Mouse (Mus musculus) kidney, adult 2 months (tissue): Measurements from ENCODE around the gene Fam228a. TPM values are rescaled to one million over a fixed set of nuclear protein-coding genes. Genes with fewer than 3 reads are reported as not detected.
A peak's percentile ranks its signal among the peaks of the same experiment; 100 is the strongest.

Experiments
- DNase-seq: peaks from one replicate; pipeline ENCODE4 v3.0.0; 2021
- H3K27ac ChIP-seq: fragments of 200-500 bp; 2 replicates; pipeline ENCODE4 v1.5.1; 2012; ENCODE audit warnings: low read depth, low read length, control low read depth, inconsistent platforms; ENCODE audit not compliant: insufficient read depth
- H3K27me3 ChIP-seq: fragments of 200-500 bp; replicated peaks from 2 replicates; pipeline ENCODE4 v1.6.1; 2012; ENCODE audit warnings: mild to moderate bottlenecking, moderate library complexity, low read length, inconsistent platforms; ENCODE audit not compliant: control insufficient read depth, insufficient read depth
- H3K36me3 ChIP-seq: fragments of 200-500 bp; 2 replicates; pipeline ENCODE4 v1.6.1; 2012; ENCODE audit warnings: mild to moderate bottlenecking, moderate library complexity, low read length, inconsistent platforms; ENCODE audit not compliant: control insufficient read depth, insufficient read depth
- H3K4me1 ChIP-seq: fragments of 200-500 bp; 2 replicates; pipeline ENCODE4 v1.6.1; 2011; ENCODE audit warnings: low read length; ENCODE audit not compliant: control insufficient read depth, insufficient read depth
- H3K4me3 ChIP-seq: fragments of 200-500 bp; 2 replicates; pipeline ENCODE4 v1.5.1; 2011; ENCODE audit warnings: mild to moderate bottlenecking, low read depth, low read length, control low read depth; ENCODE audit not compliant: insufficient read depth
- CTCF ChIP-seq: fragments of 200-500 bp; conservative IDR thresholded peaks from 2 replicates; pipeline ENCODE4 v1.5.1; 2011; ENCODE audit warnings: low read depth, mild to moderate bottlenecking, control low read depth, low read length, moderate library complexity, mixed read lengths; ENCODE audit not compliant: insufficient read depth, insufficient read length
- POLR2A ChIP-seq: fragments of 200-500 bp; IDR thresholded peaks from one replicate; pipeline ENCODE4 v1.6.1; 2011; ENCODE audit warnings: low read depth, low read length, control low read depth
- WGBS: fragments of 180-500 bp; shearing (Covaris S2); methylation state at CpG from one replicate; pipeline ENCODE4 v1.1.7; 2018; 5-methylcytosine and 5-hydroxymethylcytosine counted together
- polyA plus RNA-seq: library from polyadenylated mRNA; depleted of rRNA; stranded (reverse); fragments of >200 nt; gene quantifications from 2 replicates; pipeline ENCODE4 v1.2.3, GENCODE M21; 2012

The Fam228a gene
- polyA plus RNA-seq, 1 experiment, result 0.22 TPM

GRCm38 (mm10) chr12:4740823-4741222 lies 2.6 kb upstream of the Fam228a start:
- Histone ChIP-seq H3K4me1 (no peaks in the 10 kb centered on the region), H3K27me3 (no peaks in the 10 kb centered on the region), H3K4me3 (no peak overlapping the region), H3K27ac (no peak overlapping the region), H3K36me3 (no peaks in the 10 kb centered on the region)
- 68% methylated on average over 7 of the region's 7 CpGs for WGBS
- TF ChIP-seq CTCF (no peak), POLR2A (no peak)
- DNase-seq, result peak; percentile 23

- Histone ChIP-seq H3K27ac (no peak overlapping the region), H3K27me3 (no peaks in the 10 kb centered on the region), H3K36me3 (no peaks in the 10 kb centered on the region), H3K4me1 (no peaks in the 10 kb centered on the region), H3K4me3 (no peak overlapping the region)
- 28% methylated on average over 4 of the region's 4 CpGs for WGBS
- DNase-seq, result no peak
- no peak for TF ChIP-seq CTCF
- no peak for TF ChIP-seq POLR2A
Measured at GRCm38 (mm10) chr12:4732332-4732731, 5.9 kb downstream of the Fam228a start.

- 67% methylated on average over 4 of the region's 4 CpGs for WGBS
Measured at GRCm38 (mm10) chr12:4731629-4732028, 6.6 kb downstream of the Fam228a start.

GRCm38 (mm10) chr12:4729165-4729564 lies 9.1 kb downstream of the Fam228a start:
- 91% methylated on average over 3 of the region's 3 CpGs for WGBS
- TF ChIP-seq CTCF (0 out of 2 replicates have a peak, but pooled peaks have one; percentile 15), POLR2A (no peak)
- no peaks in the 10 kb centered on the region for H3K4me1 ChIP-seq
- H3K27ac ChIP-seq, result no peak overlapping the region
- no peak for DNase-seq
- no peaks in the 10 kb centered on the region for H3K36me3 ChIP-seq
- H3K27me3 ChIP-seq, result no peaks in the 10 kb centered on the region
- no peak overlapping the region for H3K4me3 ChIP-seq

More at GRCm38 (mm10) chr12:4731629-4732028, 6.6 kb downstream of the Fam228a start:
- TF ChIP-seq POLR2A (no peak), CTCF (no peak)
- no peaks in the 10 kb centered on the region for H3K4me1 ChIP-seq
- H3K36me3 ChIP-seq, result no peaks in the 10 kb centered on the region
- no peaks in the 10 kb centered on the region for H3K27me3 ChIP-seq
- no peak overlapping the region for H3K4me3 ChIP-seq
- no peak for DNase-seq
- H3K27ac ChIP-seq, result no peak overlapping the region

- TF ChIP-seq CTCF (no peak), POLR2A (no peak)
- WGBS, result 79% methylated on average over 17 of the region's 17 CpGs
- H3K27me3 ChIP-seq, result no peaks in the 10 kb centered on the region
- H3K4me1 ChIP-seq, result no peaks in the 10 kb centered on the region
- no peak overlapping the region for H3K27ac ChIP-seq
- no peaks in the 10 kb centered on the region for H3K36me3 ChIP-seq
- H3K4me3 ChIP-seq, result no peak overlapping the region
- DNase-seq, result no peak
Measured at GRCm38 (mm10) chr12:4719762-4720754, 18.2 kb downstream of the Fam228a start.

- Histone ChIP-seq H3K27me3 (no peaks in the 10 kb centered on the region), H3K4me1 (no peaks in the 10 kb centered on the region), H3K36me3 (no peaks in the 10 kb centered on the region), H3K27ac (no peak overlapping the region), H3K4me3 (no peak overlapping the region)
- no peak for DNase-seq
- 84% methylated on average over 13 of the region's 13 CpGs for WGBS
- TF ChIP-seq CTCF (no peak), POLR2A (no peak)
Measured at GRCm38 (mm10) chr12:4719066-4719761, 19.0 kb downstream of the Fam228a start.

GRCm38 (mm10) chr12:4717417-4717816 lies 20.8 kb downstream of the Fam228a start:
- DNase-seq, result peak; percentile 12
- 15% methylated on average over 7 of the region's 7 CpGs for WGBS

More at GRCm38 (mm10) chr12:4717417-4717816, 20.8 kb downstream of the Fam228a start:
- Histone ChIP-seq H3K4me3 (no peak overlapping the region), H3K27ac (no peak overlapping the region), H3K4me1 (no peaks in the 10 kb centered on the region), H3K36me3 (no peaks in the 10 kb centered on the region), H3K27me3 (no peaks in the 10 kb centered on the region)
- TF ChIP-seq CTCF (no peak), POLR2A (no peak)
